Mouse (Mus musculus) CH12.LX (cell line): ENCODE measurements around the gene Sox4.

Source experiments
- CTCF ChIP-seq, 2 experiments: IDR thresholded peaks in 1 of 2; conservative IDR thresholded peaks in 1 of 2; 2 replicates each; pipeline ENCODE4 v1.5.1; 2011 to 2012; ENCODE audit warnings: low read depth in 2 of 2, low read length in 2 of 2, improper control_type of control experiment in 1 of 2, inconsistent platforms in 1 of 2, mild to moderate bottlenecking in 1 of 2, moderate library complexity in 1 of 2
- POLR2A ChIP-seq: IDR thresholded peaks from 2 replicates; pipeline ENCODE4 v1.6.1; 2011; ENCODE audit warnings: low read depth, mild to moderate bottlenecking, improper control_type of control experiment, low read length

- TF ChIP-seq POLR2A (no peak), CTCF (conservative IDR thresholded peaks at IDR 0.05 in 1 of 2, IDR thresholded peaks at IDR 0.05 in 1 of 2; ENCODE audit: low read depth in 2 of 2, low read length in 2 of 2) (peak in 1 of 2 experiments; percentile 52; a peak in 2 of 4 replicates)
These were observed 4.3 kb upstream of the Sox4 start for GRCm38 (mm10) chr13:28957765-28958164.
